Mouse (Mus musculus): ENCODE results near the gene Krtap9-3.

- no peak for TF ChIP-seq CTCF (IDR thresholded peaks at IDR 0.05; ENCODE audit: borderline replicate concordance, control insufficient read depth, extremely low read depth, insufficient read depth, low read length, poor library complexity)
- no peak for TF ChIP-seq POLR2A (IDR thresholded peaks at IDR 0.05; ENCODE audit: control insufficient read depth, extremely low read depth, insufficient read depth, low read length, poor library complexity)
Observed at GRCm38 (mm10) chr11:99633293-99633692, 35.4 kb upstream of the Krtap9-3 start.
